Mouse (Mus musculus): ENCODE results near the gene Fen1. TPM values are rescaled to one million over a fixed set of nuclear protein-coding genes. Genes with fewer than 3 reads are reported as not detected.
A peak's percentile ranks its signal among the peaks of the same experiment; 100 is the strongest.

Gene Fen1
- total RNA-seq (2021), result 10 to 100 TPM; 12.1 to 14.1 TPM
- long read RNA-seq, experiment 1, transcript Fen1-201 (2 exons, 2,341 nt), result major isoform, 25 of 34 reads
- long read RNA-seq, experiment 1, partial matches to known transcripts, result 0 of 34 reads
- long read RNA-seq, experiment 1, other reads (novel, unspliced or antisense), result 2 of 34 reads
- long read RNA-seq, experiment 2, transcript Fen1-201 (2 exons, 2,341 nt), result major isoform, 30 of 36 reads
- long read RNA-seq, experiment 2, partial matches to known transcripts, result 0 of 36 reads
- long read RNA-seq, experiment 2, other reads (novel, unspliced or antisense), result 0 of 36 reads

- DNase-seq (ENCODE audit: low spot score in 2 of 2), result peak; percentile 89 to 90
These were observed at the start of gene Fen1, which contains the start of gene Tmem258 for GRCm38 (mm10) chr19:10203848-10204615. Gene Fen1, minus strand, starts transcription at chr19:10204169. Gene Tmem258, plus strand, starts transcription at chr19:10204014.

- no peak for DNase-seq (ENCODE audit: low spot score in 2 of 2)
These were observed 44.2 kb upstream of the Fen1 start for GRCm38 (mm10) chr19:10248128-10248527.

GRCm38 (mm10) chr19:10247165-10247564 is 43.2 kb upstream of the Fen1 start:
- DNase-seq (ENCODE audit: low spot score in 2 of 2), result no peak

GRCm38 (mm10) chr19:10244183-10244582 is 40.2 kb upstream of the Fen1 start:
- peak; percentile 47 to 72 for DNase-seq (ENCODE audit: low spot score in 2 of 2)

GRCm38 (mm10) chr19:10242916-10243315 is 38.9 kb upstream of the Fen1 start:
- peak in 1 of 2 experiments; percentile 19 for DNase-seq (ENCODE audit: low spot score in 2 of 2)

- peak; percentile 70 to 80 for DNase-seq (ENCODE audit: low spot score in 2 of 2)
These were observed 36.8 kb upstream of the Fen1 start, which contains the start of gene Myrf for GRCm38 (mm10) chr19:10240654-10241305. Gene Myrf, minus strand, starts transcription at chr19:10240748.

GRCm38 (mm10) chr19:10239975-10240653 is 36.1 kb upstream of the Fen1 start:
- no peak for DNase-seq (ENCODE audit: low spot score in 2 of 2)

GRCm38 (mm10) chr19:10239419-10239818 is 35.5 kb upstream of the Fen1 start:
- DNase-seq (ENCODE audit: low spot score in 2 of 2), result no peak

GRCm38 (mm10) chr19:10238477-10238876 is 34.5 kb upstream of the Fen1 start:
- DNase-seq (ENCODE audit: low spot score in 2 of 2), result no peak

- no peak for DNase-seq (ENCODE audit: low spot score in 2 of 2)
These were observed 32.0 kb upstream of the Fen1 start for GRCm38 (mm10) chr19:10235784-10236565.

GRCm38 (mm10) chr19:10232327-10233017 is 28.5 kb upstream of the Fen1 start:
- peak in 1 of 2 experiments; percentile 28 for DNase-seq (ENCODE audit: low spot score in 2 of 2)

GRCm38 (mm10) chr19:10231871-10232270 is 27.9 kb upstream of the Fen1 start:
- no peak for DNase-seq (ENCODE audit: low spot score in 2 of 2)

GRCm38 (mm10) chr19:10231016-10231415 is 27.0 kb upstream of the Fen1 start:
- no peak for DNase-seq (ENCODE audit: low spot score in 2 of 2)

GRCm38 (mm10) chr19:10225767-10226166 is 21.8 kb upstream of the Fen1 start:
- no peak for DNase-seq (ENCODE audit: low spot score in 2 of 2)

GRCm38 (mm10) chr19:10224637-10225453 is 20.9 kb upstream of the Fen1 start:
- DNase-seq (ENCODE audit: low spot score in 2 of 2), result no peak

- DNase-seq (ENCODE audit: low spot score in 2 of 2), result no peak
These were observed 19.6 kb upstream of the Fen1 start for GRCm38 (mm10) chr19:10223561-10223960.

- no peak for DNase-seq (ENCODE audit: low spot score in 2 of 2)
These were observed 18.7 kb upstream of the Fen1 start for GRCm38 (mm10) chr19:10222656-10223055.

GRCm38 (mm10) chr19:10221585-10221984 is 17.6 kb upstream of the Fen1 start:
- DNase-seq (ENCODE audit: low spot score in 2 of 2), result no peak

- no peak for DNase-seq (ENCODE audit: low spot score in 2 of 2)
These were observed 15.6 kb upstream of the Fen1 start for GRCm38 (mm10) chr19:10219593-10219992.

All from left cerebral cortex, adult 18-20 months (tissue).